Mouse (Mus musculus) stomach, embryonic 14.5 days (tissue): Measurements from ENCODE around the gene 9130213A22Rik. TPM values are rescaled to one million over a fixed set of nuclear protein-coding genes. Genes with fewer than 3 reads are reported as not detected.

Experiments
- ATAC-seq: fragments of 200-750 bp; cut with Nextera tagmentation; 2 replicates; pipeline ENCODE4 v1.8.0; 2017; ENCODE audit warnings: low read depth, moderate TSS enrichment; ENCODE audit not compliant: insufficient number of reproducible peaks, insufficient read depth, low FRiP score
- H3K27ac ChIP-seq: fragments of 300-500 bp; sonication (generic); 2 replicates; pipeline ENCODE4 v1.5.1; 2014; ENCODE audit warnings: mild to moderate bottlenecking, low read length, moderate library complexity, mixed read lengths
- H3K27me3 ChIP-seq: fragments of 300-500 bp; sonication (generic); 2 replicates; pipeline ENCODE4 v1.6.1; 2014; ENCODE audit warnings: low read length, control low read depth, mixed read lengths; ENCODE audit not compliant: control insufficient read depth, insufficient read depth
- H3K36me3 ChIP-seq: fragments of 300-500 bp; sonication (generic); 2 replicates; pipeline ENCODE4 v1.6.1; 2014; ENCODE audit warnings: mild to moderate bottlenecking, control low read depth, low read length, moderate library complexity, mixed read lengths; ENCODE audit not compliant: control insufficient read depth, insufficient read depth
- H3K4me1 ChIP-seq: fragments of 300-500 bp; sonication (generic); 2 replicates; pipeline ENCODE4 v1.6.1; 2014; ENCODE audit warnings: low read length, control low read depth, mixed read lengths; ENCODE audit not compliant: control insufficient read depth, insufficient read depth
- H3K4me2 ChIP-seq: fragments of 300-500 bp; sonication (generic); replicated peaks from 2 replicates; pipeline ENCODE4 v1.6.1; 2014; ENCODE audit warnings: low read depth, low read length, control low read depth
- H3K4me3 ChIP-seq: fragments of 300-500 bp; sonication (generic); 2 replicates; pipeline ENCODE4 v1.5.1; 2014; ENCODE audit warnings: low read depth, low read length, control low read depth
- H3K9ac ChIP-seq: fragments of 300-500 bp; sonication (generic); replicated peaks from 2 replicates; pipeline ENCODE4 v1.6.1; 2014; ENCODE audit warnings: low read depth, mild to moderate bottlenecking, control low read depth, low read length, moderate library complexity, mixed read lengths
- H3K9me3 ChIP-seq: fragments of 300-500 bp; sonication (generic); 2 replicates; pipeline ENCODE4 v1.6.1; 2016; ENCODE audit warnings: low read depth, low read length, control low read depth; ENCODE audit not compliant: control insufficient read depth
- WGBS: fragments of 180-500 bp; shearing (Covaris S2); extraction: QIAGEN DNeasy Blood & Tissue Kit; methylation state at CpG from one replicate; pipeline ENCODE4 v1.1.7; 2014; 5-methylcytosine and 5-hydroxymethylcytosine counted together
- polyA plus RNA-seq: library from polyadenylated mRNA; unstranded; fragments of >200 nt; fragmentation: Nextera tagmentation; extraction: Ambion mirVana; gene quantifications from 2 replicates; pipeline ENCODE4 v1.2.1, GENCODE M21; 2014

The 9130213A22Rik gene
- polyA plus RNA-seq, 1 experiment from 2014 or later: 0.36 TPM

DNA sequence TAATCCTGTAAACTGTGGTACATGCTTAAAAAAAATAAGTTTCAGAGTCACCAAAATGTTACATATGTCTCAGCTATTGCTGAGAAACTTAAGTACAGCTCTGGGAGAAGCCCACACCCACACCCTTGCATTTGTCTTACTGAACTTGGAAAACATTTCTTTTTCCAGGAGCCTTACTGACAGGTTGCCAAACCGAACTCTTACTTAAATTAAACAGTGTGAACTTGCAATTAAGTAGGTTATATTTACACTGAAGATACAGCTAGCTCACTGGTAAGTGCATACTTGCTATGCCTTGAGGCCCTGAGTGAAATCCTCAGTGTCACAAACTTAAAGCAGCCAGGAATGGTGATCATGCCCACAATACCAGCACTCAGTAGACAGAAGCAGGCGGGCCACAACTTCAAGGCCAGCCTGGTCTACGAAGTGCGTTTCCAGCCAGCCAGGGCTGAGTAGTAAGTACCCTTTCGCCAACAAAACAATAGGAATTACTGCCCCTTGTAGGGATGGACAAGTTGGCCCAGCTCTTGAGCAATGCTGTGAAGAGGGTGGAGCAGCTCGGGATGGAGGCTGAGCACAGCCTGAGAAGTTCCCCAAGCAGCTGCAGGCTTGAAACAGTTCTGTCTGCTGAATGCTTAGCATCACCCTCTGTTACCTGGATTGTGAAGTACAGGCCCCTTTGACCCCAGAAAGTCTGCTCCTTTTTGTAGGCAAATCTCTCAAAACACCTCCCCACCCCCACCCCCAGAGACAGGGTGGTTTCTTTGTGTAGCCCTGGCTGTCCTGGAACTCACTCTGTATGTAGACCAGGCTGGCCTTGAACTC lies 48.2 kb downstream of the 9130213A22Rik start:
- 45% methylated on average over 6 of the region's 6 CpGs for WGBS
- Histone ChIP-seq H3K36me3 (no peaks in the 10 kb centered on the region), H3K27ac (peak overlapping the region; percentile 96; the same call in 1 of the 2 replicates), H3K9ac (no peak overlapping the region), H3K9me3 (no peaks in the 10 kb centered on the region), H3K4me1 (peaks cover 18% of the 10 kb centered on the region), H3K27me3 (no peaks in the 10 kb centered on the region), H3K4me2 (0 out of 2 replicates have a peak overlapping the region, but pooled peaks have one; percentile 45), H3K4me3 (no peak overlapping the region)
- ATAC-seq: no peak

DNA sequence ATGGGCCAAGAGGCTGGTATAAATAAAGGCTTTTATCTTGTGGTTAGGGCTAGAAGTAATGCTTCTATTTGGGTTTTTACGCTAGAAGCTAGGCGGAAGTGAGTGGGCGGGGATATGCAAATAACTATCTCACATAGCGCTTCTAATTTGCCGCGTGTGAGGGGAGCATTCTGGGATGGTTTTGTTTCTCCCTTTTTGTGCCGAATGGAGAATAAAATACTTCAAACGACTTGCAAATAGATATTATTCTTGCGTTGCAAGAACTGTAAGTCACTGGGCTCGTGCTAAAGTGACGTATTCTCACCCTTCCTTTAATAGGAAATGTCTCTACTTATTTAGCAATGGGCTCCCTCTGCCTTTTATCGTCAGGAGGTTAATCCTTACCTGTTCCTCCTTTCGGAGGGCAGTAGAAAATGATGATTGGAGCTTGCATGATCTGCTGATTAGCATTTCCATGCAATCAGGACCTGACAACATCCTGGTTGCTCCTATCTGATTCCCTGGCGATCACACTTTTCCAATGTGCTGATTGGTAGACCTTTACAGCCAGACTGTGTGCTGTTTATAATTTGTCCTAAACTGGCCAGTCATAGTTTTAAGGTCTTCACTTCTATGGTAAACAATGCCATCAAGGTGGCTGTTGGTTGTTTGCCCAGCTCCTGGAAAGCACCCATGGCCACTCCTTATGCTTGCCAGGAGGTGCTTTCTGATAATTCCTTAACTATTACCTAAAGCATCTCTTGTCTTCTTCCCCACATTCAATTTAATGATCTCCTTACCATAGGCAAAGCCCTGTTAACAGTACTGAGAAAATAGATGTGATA lies 49.1 kb downstream of the 9130213A22Rik start:
- Histone ChIP-seq H3K9me3 (no peaks in the 10 kb centered on the region), H3K27me3 (no peaks in the 10 kb centered on the region), H3K36me3 (no peaks in the 10 kb centered on the region), H3K9ac (peak overlapping the region; percentile 39; the same call in 1 of the 2 replicates), H3K4me1 (peaks cover 18% of the 10 kb centered on the region), H3K4me2 (peak overlapping the region; percentile 45), H3K4me3 (peak overlapping the region; percentile 24), H3K27ac (peak overlapping the region; percentile 96)
- peak; percentile 50 for ATAC-seq
- under 1% methylated on average over 14 of the region's 14 CpGs for WGBS

DNA sequence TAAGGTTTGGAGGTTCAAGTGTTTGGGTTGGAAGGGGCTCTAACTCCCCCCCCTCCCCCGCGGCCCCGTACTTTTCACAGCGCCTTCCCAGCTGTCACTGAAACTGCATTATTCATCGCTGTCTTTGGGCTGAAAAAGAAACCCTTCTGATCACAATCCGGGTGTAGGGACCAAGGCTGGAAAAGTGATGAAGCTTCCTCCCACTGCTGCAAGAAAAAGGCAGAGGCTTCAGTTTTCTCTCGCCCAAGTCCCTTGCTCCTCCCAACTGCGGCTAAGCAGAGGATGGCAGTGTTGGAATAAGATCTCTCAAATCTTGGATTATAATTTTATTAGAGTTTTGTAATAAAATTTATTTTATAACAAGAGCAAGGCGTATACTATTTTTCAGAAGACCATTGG lies 49.7 kb downstream of the 9130213A22Rik start:
- Histone ChIP-seq H3K27me3 (no peaks in the 10 kb centered on the region), H3K4me3 (peak overlapping the region; percentile 24), H3K36me3 (no peaks in the 10 kb centered on the region), H3K27ac (peak overlapping the region; percentile 96), H3K9me3 (no peaks in the 10 kb centered on the region), H3K9ac (no peak overlapping the region; the same call in 1 of the 2 replicates), H3K4me1 (peaks cover 19% of the 10 kb centered on the region), H3K4me2 (peak overlapping the region; percentile 45)
- WGBS: 3% methylated on average over 9 of the region's 9 CpGs
- ATAC-seq: no peak

DNA sequence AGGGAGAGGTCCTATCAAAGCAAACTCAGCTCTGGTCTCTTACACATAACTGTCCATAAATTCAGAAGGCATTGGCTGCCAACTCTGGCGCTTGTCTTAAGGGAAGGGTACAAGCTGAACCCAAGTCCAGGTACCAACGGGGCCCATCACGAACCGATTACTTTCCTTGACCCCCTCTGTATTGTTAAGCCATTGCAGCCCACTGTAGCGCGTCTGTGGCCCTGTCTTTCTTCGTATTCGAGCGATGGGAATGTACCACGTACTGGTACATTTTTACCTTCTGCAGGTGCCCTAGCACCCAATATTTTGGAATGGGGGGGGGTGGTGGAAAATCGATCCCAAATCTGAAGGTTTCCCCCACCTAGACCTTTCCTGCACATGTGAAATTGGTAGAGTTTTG lies 50.2 kb downstream of the 9130213A22Rik start:
- H3K9ac ChIP-seq: no peak overlapping the region; the same call in 1 of the 2 replicates
- H3K36me3 ChIP-seq: no peaks in the 10 kb centered on the region
- 77% methylated on average over 11 of the region's 11 CpGs for WGBS
- H3K27ac ChIP-seq: peak overlapping the region; percentile 96
- H3K4me1 ChIP-seq: peaks cover 21% of the 10 kb centered on the region
- peak overlapping the region; percentile 45; the same call in 1 of the 2 replicates for H3K4me2 ChIP-seq
- no peaks in the 10 kb centered on the region for H3K9me3 ChIP-seq
- no peaks in the 10 kb centered on the region for H3K27me3 ChIP-seq
- ATAC-seq: no peak
- H3K4me3 ChIP-seq: peak overlapping the region; percentile 24; the same call in 1 of the 2 replicates

DNA sequence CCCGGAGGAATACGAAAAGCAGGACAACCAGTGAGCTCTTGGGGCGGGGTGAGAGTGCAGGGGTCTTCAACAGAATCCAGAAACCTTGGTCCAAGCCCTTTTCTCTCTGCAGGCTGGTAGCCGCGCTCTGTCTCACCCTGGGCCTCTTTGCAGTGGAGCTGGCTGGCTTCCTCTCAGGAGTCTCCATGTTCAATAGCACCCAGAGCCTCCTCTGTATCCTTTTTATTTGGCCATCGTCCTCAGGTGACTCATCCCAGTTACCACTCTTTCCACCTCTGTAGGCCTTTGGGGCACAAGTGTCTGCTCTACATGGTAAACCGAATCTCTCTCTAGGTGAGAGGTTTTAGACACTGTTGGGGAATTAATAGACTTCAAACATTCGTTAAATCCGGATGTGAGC lies 51.1 kb downstream of the 9130213A22Rik start:
- peak overlapping the region; percentile 95; the same call in 1 of the 2 replicates for H3K27ac ChIP-seq
- peak overlapping the region; percentile 52 for H3K4me2 ChIP-seq
- peak overlapping the region; percentile 60 for H3K4me3 ChIP-seq
- ATAC-seq: no peak
- peaks cover 21% of the 10 kb centered on the region for H3K4me1 ChIP-seq
- H3K36me3 ChIP-seq: no peaks in the 10 kb centered on the region
- H3K9ac ChIP-seq: peak overlapping the region; percentile 70; the same call in 1 of the 2 replicates
- 22% methylated on average over 9 of the region's 9 CpGs for WGBS
- no peaks in the 10 kb centered on the region for H3K9me3 ChIP-seq
- H3K27me3 ChIP-seq: no peaks in the 10 kb centered on the region

DNA sequence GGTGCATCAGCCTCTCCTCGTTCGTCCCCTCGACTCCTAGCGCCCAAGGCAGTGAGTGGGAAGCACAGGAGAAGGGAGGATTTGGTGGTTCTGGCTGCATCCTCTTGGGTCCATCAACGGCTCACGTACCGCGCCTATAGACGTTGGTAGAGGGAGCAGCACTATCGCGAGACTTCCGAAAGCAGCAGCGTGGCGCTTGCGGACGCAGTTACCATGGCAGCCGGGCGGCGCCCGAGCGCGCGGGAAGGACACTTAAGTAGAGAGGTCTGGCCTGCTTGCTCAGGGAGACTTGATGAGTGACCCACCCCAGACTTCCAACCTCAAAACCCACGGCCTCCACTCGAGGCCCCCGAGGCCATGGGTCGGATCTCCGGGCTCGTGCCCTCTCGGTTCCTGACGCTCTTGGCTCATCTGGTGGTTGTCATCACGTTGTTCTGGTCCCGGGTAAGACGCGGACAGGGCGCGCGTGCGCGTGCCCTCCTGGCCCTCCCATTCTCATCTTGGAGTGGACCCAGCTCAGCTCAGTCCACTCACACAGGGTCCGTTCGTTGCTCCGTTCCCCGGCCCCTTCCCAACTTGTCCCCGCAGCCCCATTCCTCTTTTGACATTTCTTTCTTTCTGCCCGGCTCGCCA lies 51.7 kb downstream of the 9130213A22Rik start, which contains the start of gene Tmem107:
Gene Tmem107 (plus strand): TSS at position 217 of the 633 bp plus-strand sequence.
- Histone ChIP-seq H3K27me3 (no peaks in the 10 kb centered on the region), H3K27ac (peak within 1 kb of the TSS; percentile 95), H3K4me3 (peak within 1 kb of the TSS; percentile 60), H3K36me3 (no peaks in the 10 kb centered on the region), H3K9me3 (no peaks in the 10 kb centered on the region), H3K9ac (peak within 1 kb of the TSS; percentile 70), H3K4me2 (peak within 1 kb of the TSS; percentile 52), H3K4me1 (peaks cover 21% of the 10 kb centered on the region)
- under 1% methylated on average over 47 of the region's 47 CpGs for WGBS
- peak; percentile 93 for ATAC-seq

DNA sequence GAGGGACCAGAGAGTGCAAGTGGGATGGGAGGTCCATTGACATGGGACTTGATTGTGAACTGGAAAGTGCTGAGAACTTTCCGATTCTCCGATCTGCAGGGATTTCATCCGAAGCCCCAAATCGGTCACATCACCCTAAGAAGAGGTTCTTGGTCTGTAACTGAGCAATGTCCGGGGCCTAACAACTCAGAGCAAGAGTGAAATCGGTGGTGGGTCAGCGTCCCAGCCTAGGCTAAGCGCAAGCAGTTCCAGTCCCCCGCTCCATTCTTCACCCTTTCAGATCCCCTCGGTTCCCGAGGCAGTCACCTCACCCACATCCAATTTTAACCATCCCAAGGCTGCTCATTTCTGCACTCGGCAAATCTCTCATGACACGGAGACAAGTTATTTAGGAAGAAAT lies 52.3 kb downstream of the 9130213A22Rik start:
- no peak for ATAC-seq
- Histone ChIP-seq H3K27ac (peak overlapping the region; percentile 95), H3K9ac (peak overlapping the region; percentile 70), H3K4me1 (peaks cover 21% of the 10 kb centered on the region), H3K9me3 (no peaks in the 10 kb centered on the region), H3K36me3 (no peaks in the 10 kb centered on the region), H3K4me3 (peak overlapping the region; percentile 60), H3K4me2 (peak overlapping the region; percentile 52), H3K27me3 (no peaks in the 10 kb centered on the region)
- WGBS: under 1% methylated on average over 13 of the region's 13 CpGs
